Mouse (Mus musculus): ENCODE measurements around the gene 4931406P16Rik. TPM values are rescaled to one million over a fixed set of nuclear protein-coding genes. Genes with fewer than 3 reads are reported as not detected.

4931406P16Rik gene
- polyA plus RNA-seq, 1 experiment: 32.8 TPM

DNA sequence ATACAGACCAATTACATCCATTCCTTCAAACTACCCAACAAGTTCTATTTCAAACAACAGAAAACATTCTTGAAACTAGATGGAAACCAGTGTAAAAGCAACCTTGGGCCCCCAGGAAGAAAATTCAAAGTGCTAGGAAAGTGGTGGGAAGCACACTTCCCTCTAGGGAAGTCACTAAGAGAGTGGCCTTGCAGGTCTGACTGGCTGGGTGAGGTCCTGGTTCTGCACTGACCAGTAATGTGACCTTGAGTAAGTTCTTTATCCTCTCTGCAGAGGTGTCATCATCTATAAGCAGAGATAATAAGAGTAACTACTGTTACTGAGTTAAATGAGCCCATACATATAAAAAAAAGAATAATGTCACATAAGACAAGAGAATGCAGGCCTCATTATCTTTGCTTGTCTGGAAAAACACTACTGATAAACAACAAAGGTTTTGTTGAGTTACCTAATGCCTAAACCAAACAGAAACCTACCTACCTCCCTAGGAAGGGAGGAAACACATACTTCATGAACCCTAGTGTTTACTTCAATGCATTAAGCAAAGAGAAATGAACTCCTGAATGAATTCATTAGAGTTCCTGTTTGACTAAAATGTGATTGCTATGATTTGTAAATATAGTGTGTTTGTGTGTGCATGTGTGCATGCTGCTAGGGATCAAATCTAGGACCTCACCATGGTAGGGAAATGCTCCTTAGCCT lies 22.8 kb downstream of the 4931406P16Rik start:
- Histone ChIP-seq H3K4me3 (replicated peaks; ENCODE audit: insufficient read depth, low read depth, low read length) (no peak overlapping the region), H3K27me3 (ENCODE audit: control insufficient read depth, insufficient read depth, low read length) (no peaks in the 10 kb centered on the region), H3K4me1 (ENCODE audit: control insufficient read depth, insufficient read depth, low read length) (no peaks in the 10 kb centered on the region), H3K27ac (ENCODE audit: insufficient read depth, low read length) (no peak overlapping the region)
- no peak for DNase-seq
- no peak for TF ChIP-seq CTCF (IDR thresholded peaks at IDR 0.05; ENCODE audit: borderline replicate concordance, insufficient read depth, low read depth, low read length)
- no peak for TF ChIP-seq POLR2A (IDR thresholded peaks at IDR 0.05; ENCODE audit: borderline replicate concordance, insufficient read depth, low read length)

DNA sequence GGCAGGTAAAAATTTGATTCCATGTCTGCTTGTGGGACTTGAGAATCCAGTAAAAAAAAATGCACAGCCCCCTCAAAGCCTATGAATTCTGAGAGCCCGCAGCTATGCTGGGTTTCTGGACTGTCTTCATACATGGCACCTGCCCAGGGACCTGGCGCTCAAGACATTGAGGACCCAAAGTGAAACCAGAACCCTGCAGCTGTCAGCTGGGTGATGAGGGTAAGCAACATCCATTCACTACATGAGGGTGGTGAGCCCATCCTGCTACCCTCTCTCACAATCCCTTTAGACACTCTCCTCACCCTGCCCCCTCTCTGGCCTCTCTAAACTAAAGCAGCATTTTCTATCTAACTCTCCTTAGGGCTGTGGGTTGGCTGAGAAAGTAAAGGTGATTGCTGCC lies 35.7 kb downstream of the 4931406P16Rik start:
- Histone ChIP-seq H3K4me3 (replicated peaks; ENCODE audit: insufficient read depth, low read depth, low read length) (no peak overlapping the region), H3K4me1 (ENCODE audit: control insufficient read depth, insufficient read depth, low read length) (no peaks in the 10 kb centered on the region; the same call in 1 of the 2 replicates), H3K27ac (ENCODE audit: insufficient read depth, low read length) (no peak overlapping the region), H3K27me3 (ENCODE audit: control insufficient read depth, insufficient read depth, low read length) (no peaks in the 10 kb centered on the region)
- TF ChIP-seq CTCF (IDR thresholded peaks at IDR 0.05; ENCODE audit: borderline replicate concordance, insufficient read depth, low read depth, low read length) (no peak), POLR2A (IDR thresholded peaks at IDR 0.05; ENCODE audit: borderline replicate concordance, insufficient read depth, low read length) (no peak)
- no peak for DNase-seq
- 49% methylated on average over 2 of the region's 2 CpGs for WGBS

DNA sequence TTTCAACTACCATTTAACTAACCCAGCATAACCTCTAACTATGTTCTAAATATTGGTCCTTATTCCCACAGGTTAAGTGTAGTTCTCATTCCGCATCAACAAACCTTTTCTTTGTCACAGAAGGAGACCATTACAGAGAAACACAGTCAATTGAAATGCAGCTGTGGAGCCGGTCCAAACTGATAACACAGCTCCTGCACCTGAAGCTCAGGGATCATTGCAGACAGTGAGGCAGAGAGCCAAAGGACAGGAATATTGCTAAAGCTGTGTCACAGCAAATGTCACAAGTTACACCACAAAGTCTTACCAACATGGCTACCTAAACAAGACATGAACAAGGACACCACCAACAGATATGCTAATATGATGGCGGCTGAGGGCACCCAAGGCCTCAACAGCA lies 37.3 kb downstream of the 4931406P16Rik start:
- H3K27ac ChIP-seq (ENCODE audit: insufficient read depth, low read length): no peak overlapping the region
- no peak overlapping the region for H3K4me3 ChIP-seq (replicated peaks; ENCODE audit: insufficient read depth, low read depth, low read length)
- H3K4me1 ChIP-seq (ENCODE audit: control insufficient read depth, insufficient read depth, low read length): no peaks in the 10 kb centered on the region; the same call in 1 of the 2 replicates
- DNase-seq: no peak
- no peaks in the 10 kb centered on the region for H3K27me3 ChIP-seq (ENCODE audit: control insufficient read depth, insufficient read depth, low read length)
- no peak for TF ChIP-seq CTCF (IDR thresholded peaks at IDR 0.05; ENCODE audit: borderline replicate concordance, insufficient read depth, low read depth, low read length)
- TF ChIP-seq POLR2A (IDR thresholded peaks at IDR 0.05; ENCODE audit: borderline replicate concordance, insufficient read depth, low read length): no peak
- WGBS: 95% methylated on average over 3 of the region's 3 CpGs

DNA sequence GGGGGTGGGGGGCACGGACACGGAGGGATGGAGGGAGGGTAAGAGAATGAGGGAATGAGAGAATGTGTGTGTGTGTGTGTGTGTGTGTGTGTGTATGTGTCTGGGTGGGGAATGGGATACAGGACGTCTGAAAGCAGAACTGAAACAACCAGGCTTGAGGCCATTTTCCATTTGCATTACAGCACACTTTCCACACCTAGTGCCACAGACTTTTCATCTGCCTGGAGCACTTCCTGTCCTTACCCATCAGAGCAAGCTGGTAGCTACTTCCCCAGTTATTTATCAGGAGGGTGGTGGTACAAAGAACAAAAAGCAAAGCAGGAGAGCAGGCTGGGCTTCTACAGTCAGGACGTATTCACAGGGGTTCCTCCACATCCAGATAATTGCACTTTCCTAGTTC lies 40.9 kb downstream of the 4931406P16Rik start:
- TF ChIP-seq CTCF (IDR thresholded peaks at IDR 0.05; ENCODE audit: borderline replicate concordance, insufficient read depth, low read depth, low read length) (no peak), POLR2A (IDR thresholded peaks at IDR 0.05; ENCODE audit: borderline replicate concordance, insufficient read depth, low read length) (no peak)

DNA sequence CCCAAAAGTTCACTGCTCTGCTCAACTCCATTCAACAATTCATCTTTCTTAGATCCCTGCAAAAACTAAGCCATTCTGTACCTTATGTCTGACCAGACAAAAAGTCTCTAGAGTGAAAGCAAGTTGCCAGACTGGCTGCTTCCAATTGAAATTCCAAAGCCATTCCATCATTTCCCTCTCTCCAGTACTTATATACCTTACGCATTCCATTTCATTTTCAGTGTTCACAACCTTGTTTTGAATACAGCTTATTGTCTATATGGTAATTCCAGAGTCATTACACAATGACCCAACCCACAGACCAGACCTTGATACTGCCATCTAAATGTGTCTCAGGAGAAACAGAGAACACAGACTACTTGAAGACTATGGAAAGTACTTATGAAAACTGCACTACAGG lies 44.9 kb downstream of the 4931406P16Rik start:
- peaks cover 5% of the 10 kb centered on the region; the same call in 1 of the 2 replicates for H3K4me1 ChIP-seq (ENCODE audit: control insufficient read depth, insufficient read depth, low read length)
- TF ChIP-seq CTCF (IDR thresholded peaks at IDR 0.05; ENCODE audit: borderline replicate concordance, insufficient read depth, low read depth, low read length): no peak
- no peak for TF ChIP-seq POLR2A (IDR thresholded peaks at IDR 0.05; ENCODE audit: borderline replicate concordance, insufficient read depth, low read length)
- no peaks in the 10 kb centered on the region for H3K27me3 ChIP-seq (ENCODE audit: control insufficient read depth, insufficient read depth, low read length)
- 93% methylated on average over 1 of the region's 1 CpGs for WGBS
- no peak for DNase-seq
- no peak overlapping the region for H3K27ac ChIP-seq (ENCODE audit: insufficient read depth, low read length)
- H3K4me3 ChIP-seq (replicated peaks; ENCODE audit: insufficient read depth, low read depth, low read length): no peak overlapping the region

More for the DNA sequence above, 40.9 kb downstream of the 4931406P16Rik start:
- 74% methylated on average over 4 of the region's 4 CpGs for WGBS
- no peak for DNase-seq
- Histone ChIP-seq H3K4me1 (ENCODE audit: control insufficient read depth, insufficient read depth, low read length) (no peaks in the 10 kb centered on the region), H3K27ac (ENCODE audit: insufficient read depth, low read length) (no peak overlapping the region), H3K27me3 (ENCODE audit: control insufficient read depth, insufficient read depth, low read length) (no peaks in the 10 kb centered on the region), H3K4me3 (replicated peaks; ENCODE audit: insufficient read depth, low read depth, low read length) (no peak overlapping the region)

DNA sequence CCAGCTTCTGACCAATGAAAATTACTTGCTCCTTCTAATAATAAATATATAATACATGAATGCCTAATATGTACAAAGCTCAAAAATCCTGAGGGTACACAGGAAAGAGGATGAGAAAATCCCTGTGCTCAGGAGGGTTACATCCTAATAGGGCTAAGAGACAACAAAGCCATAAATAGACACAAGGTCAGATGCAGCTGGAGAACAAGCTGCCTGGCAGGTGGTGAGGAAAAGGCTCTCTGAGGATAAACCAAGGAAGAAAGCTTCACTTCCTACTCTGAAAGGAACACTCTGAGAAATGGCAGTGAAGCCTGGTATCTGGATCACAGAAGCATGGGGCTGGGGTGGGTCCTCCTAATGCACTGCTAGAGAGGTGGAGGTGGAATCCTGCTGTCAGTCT lies 46.9 kb downstream of the 4931406P16Rik start:
- H3K4me1 ChIP-seq (ENCODE audit: control insufficient read depth, insufficient read depth, low read length): peaks cover 5% of the 10 kb centered on the region; the same call in 1 of the 2 replicates
- TF ChIP-seq CTCF (IDR thresholded peaks at IDR 0.05; ENCODE audit: borderline replicate concordance, insufficient read depth, low read depth, low read length) (no peak), POLR2A (IDR thresholded peaks at IDR 0.05; ENCODE audit: borderline replicate concordance, insufficient read depth, low read length) (no peak)
- no peaks in the 10 kb centered on the region; the same call in 1 of the 2 replicates for H3K27me3 ChIP-seq (ENCODE audit: control insufficient read depth, insufficient read depth, low read length)
- H3K27ac ChIP-seq (ENCODE audit: insufficient read depth, low read length): peak overlapping the region; percentile 37; the same call in 1 of the 2 replicates
- no peak overlapping the region for H3K4me3 ChIP-seq (replicated peaks; ENCODE audit: insufficient read depth, low read depth, low read length)
- peak in 1 of 2 experiments; percentile 14 for DNase-seq

DNA sequence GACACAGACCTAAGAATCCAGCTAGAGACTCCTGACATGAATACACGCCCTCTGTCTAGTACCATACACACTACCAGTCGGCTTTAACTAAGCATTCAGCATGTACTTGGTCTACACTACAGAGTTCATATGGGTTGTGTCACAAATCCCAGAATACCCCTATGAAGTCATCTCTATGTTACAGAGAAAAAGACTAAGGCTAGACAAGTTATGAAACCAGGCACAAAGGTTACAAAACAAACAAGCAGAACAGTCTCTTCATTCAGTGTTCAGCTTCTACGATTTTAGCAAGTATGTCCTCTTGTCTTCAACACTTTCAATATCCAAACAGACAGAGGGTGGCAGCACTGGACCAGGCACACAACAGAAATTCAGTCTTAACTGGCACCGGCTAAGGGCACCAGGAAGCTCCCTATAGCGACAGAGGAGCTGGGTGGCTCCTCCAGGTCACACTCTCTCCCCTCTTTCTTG lies 47.4 kb downstream of the 4931406P16Rik start:
- H3K4me3 ChIP-seq (replicated peaks; ENCODE audit: insufficient read depth, low read depth, low read length): no peak overlapping the region
- H3K4me1 ChIP-seq (ENCODE audit: control insufficient read depth, insufficient read depth, low read length): peaks cover 5% of the 10 kb centered on the region; the same call in 1 of the 2 replicates
- no peak overlapping the region for H3K27ac ChIP-seq (ENCODE audit: insufficient read depth, low read length)
- 34% methylated on average over 5 of the region's 5 CpGs for WGBS
- no peaks in the 10 kb centered on the region; the same call in 1 of the 2 replicates for H3K27me3 ChIP-seq (ENCODE audit: control insufficient read depth, insufficient read depth, low read length)
- peak; percentile 75 for TF ChIP-seq CTCF (IDR thresholded peaks at IDR 0.05; ENCODE audit: borderline replicate concordance, insufficient read depth, low read depth, low read length)
- no peak for TF ChIP-seq POLR2A (IDR thresholded peaks at IDR 0.05; ENCODE audit: borderline replicate concordance, insufficient read depth, low read length)
- DNase-seq: peak; percentile 67 to 78

DNA sequence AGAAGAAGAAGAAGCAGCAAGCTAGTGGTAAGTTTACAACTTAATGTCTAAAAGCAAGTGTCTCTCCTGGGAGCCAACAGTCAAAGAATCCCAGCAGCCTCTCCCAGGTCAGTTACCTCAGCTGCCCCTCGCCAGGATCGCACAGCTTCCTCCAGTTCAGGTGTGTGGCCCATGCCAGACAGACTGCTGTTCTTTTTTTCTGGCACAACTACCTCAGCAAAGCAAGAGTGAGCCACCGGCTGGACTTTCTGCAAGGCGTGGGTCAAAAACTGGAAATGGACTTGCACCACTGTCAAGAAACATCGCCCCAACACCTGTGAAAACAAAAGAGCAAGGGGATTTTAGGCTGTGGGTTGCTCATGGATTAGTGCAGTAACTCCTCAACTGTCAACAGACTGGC lies 49.9 kb downstream of the 4931406P16Rik start:
- Histone ChIP-seq H3K27me3 (ENCODE audit: control insufficient read depth, insufficient read depth, low read length) (no peaks in the 10 kb centered on the region; the same call in 1 of the 2 replicates), H3K4me1 (ENCODE audit: control insufficient read depth, insufficient read depth, low read length) (peaks cover 5% of the 10 kb centered on the region; the same call in 1 of the 2 replicates), H3K27ac (ENCODE audit: insufficient read depth, low read length) (no peak overlapping the region), H3K4me3 (replicated peaks; ENCODE audit: insufficient read depth, low read depth, low read length) (no peak overlapping the region)
- 67% methylated on average over 5 of the region's 5 CpGs for WGBS
- TF ChIP-seq POLR2A (IDR thresholded peaks at IDR 0.05; ENCODE audit: borderline replicate concordance, insufficient read depth, low read length) (no peak), CTCF (IDR thresholded peaks at IDR 0.05; ENCODE audit: borderline replicate concordance, insufficient read depth, low read depth, low read length) (no peak)
- no peak for DNase-seq
